Mouse (Mus musculus): ENCODE measurements around the gene Gm20388.

Gm20388 gene

DNA sequence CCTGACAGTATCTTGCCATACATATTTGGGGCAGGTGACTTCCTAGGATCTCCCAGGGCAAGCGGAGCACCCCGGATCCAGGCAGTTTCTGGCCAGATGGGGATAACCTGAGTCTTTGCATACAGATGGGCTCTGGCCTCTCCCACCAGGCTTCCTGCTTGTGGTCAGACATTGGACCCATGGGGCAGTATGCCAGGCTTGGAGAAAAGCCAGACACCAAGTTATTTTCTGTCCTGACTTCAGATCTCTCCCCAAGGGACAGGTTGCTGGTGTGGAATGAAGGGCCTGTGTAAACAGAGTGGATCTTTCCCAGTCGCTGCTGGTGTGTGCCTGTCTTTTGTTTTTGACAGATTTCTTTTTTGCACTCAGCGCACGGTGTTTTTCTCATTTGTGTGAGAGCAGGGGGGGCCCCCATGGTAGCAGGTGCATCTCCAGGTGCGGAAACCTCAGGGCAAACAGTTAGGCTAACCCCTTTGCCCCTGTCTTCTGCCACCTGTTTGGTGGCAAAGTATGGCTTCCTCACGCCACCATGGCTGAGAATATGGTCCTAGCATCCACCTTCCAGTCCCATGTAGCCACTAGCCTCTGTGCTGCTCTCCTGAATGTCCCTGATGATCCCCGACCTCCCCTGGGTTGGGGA, 632.9 kb downstream of the Gm20388 start:
- no peak for DNase-seq (ENCODE audit: low spot score in 2 of 2)

DNA sequence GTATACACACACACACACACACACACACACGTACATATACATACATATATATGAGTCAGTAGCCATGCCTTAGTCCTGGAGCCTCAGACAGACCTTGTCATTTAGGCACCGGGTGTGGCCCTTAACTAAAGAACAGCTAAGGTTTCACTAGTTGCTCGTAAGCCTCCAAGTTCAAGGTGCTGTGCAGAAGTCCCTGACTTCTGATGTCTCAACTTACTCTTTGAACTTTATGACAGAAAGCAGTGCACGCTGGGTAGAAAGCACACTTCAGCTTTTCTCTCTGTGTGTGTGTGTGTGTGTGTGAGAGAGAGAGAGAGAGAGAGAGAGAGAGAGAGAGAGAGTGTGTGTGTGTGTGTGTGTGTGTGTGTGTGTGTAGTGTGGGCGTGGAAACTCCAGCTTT, 633.5 kb downstream of the Gm20388 start:
- no peak for DNase-seq (ENCODE audit: low spot score in 2 of 2)

DNA sequence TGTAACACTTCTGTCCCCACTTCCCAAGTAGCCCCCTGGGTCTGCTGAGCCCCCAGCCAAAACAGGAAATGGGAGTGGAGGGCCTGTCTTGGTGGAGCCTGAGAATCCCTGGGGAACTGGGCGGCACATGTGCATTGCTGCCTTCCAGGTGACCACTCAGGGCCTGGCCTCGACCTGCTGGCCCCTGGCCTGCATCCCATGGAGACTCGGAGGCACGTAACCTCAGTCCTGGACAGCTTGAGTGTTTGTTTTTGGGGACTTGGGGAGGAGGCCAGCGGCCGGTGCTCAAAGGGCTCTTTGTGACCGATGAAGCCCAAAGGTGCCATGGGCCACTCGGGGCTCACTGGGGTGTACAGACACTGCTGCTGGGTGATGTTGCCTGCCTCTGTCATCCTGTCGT, 636.9 kb downstream of the Gm20388 start:
- no peak for DNase-seq (ENCODE audit: low spot score in 2 of 2)

DNA sequence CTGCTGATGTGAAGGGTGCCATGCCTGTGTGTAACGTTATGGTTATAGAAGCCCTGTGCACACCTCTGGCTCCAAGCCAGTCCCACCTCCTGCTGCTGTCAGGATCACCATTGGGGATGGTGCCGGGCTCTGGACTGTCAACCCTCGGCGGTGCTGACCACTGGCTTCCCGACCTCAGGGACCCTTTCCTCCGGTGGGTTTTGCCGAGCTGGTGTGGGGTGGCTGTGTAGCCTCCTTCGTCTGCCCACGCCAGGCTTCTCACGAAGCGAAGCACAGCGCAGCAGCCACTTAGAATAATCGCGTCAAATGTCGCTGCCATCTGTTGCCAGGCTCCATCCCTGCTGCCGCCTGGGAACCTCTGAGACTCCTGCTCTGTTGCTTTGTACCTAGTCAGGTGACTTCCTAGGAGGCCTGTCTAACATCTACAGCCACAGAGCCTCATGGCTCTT, 637.7 kb downstream of the Gm20388 start:
- DNase-seq (ENCODE audit: low spot score in 2 of 2): no peak

DNA sequence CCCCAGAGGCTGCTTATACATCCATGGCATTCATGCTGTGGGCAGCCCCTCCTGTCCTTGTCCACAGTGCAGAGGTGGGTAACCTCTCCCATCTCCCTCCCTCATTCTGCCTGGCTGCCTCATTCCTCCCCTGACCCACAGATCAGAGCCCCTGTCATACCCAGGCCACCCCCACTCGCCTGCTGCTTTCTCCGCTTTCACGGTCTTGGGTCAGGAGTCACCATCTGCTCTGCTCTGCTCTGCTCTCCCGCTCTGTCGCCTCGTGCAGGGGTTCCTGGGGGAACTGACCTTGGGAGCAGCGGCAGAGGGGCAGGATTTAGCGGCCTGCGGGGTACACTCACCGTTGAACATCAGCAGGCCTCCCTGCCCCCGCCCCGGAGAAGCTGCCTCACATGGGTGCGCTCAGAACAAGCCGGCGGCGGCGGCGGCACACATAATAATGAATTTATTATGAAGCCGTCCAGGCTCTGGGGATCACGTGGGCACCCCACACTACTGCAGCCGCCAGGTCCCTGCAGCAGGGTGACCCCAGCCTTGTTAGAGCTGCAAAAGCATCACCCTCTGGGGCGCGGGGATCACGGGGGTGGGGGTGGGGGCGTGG, 638.8 kb downstream of the Gm20388 start:
- no peak for DNase-seq (ENCODE audit: low spot score in 2 of 2)

DNA sequence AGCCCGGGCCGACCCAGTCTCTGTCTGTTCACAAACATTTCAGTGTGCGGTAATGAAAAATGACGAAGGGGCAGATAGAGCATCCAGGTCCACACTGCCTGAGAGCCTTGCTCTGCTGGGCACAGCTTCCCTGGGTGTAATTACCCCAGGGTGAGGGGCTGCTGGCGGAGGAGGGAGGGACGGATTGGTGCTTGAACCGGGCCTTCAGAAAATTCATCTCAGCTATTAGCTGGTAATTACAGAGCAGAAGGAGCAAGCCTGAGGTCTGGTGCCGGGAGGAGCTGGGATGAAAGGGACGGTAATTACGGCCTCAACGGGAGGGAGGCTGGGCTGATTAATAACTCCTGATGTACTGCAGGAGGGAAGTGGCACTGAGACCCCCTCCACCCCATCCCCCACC, 639.3 kb downstream of the Gm20388 start:
- DNase-seq (ENCODE audit: low spot score in 2 of 2): no peak

DNA sequence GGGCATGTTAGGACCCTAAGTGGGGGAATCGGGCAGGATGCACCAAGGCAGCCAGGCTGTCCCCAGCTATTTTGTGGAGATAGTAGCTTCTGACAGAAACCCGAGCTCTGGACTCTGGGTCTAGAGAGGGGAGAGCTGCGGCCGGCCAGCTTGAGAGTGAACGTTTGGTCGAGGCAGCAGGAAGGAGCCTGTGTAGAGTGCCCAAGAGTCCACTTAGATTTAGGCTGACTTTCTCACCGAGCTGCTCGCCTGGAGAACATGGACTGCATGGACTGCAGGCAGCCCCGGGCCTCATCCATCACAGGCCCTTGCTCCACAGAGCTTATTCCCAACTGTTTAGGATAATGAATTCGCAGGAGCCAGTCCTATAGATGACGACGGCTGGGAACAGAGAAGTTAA, 639.8 kb downstream of the Gm20388 start:
- DNase-seq (ENCODE audit: low spot score in 2 of 2): no peak

DNA sequence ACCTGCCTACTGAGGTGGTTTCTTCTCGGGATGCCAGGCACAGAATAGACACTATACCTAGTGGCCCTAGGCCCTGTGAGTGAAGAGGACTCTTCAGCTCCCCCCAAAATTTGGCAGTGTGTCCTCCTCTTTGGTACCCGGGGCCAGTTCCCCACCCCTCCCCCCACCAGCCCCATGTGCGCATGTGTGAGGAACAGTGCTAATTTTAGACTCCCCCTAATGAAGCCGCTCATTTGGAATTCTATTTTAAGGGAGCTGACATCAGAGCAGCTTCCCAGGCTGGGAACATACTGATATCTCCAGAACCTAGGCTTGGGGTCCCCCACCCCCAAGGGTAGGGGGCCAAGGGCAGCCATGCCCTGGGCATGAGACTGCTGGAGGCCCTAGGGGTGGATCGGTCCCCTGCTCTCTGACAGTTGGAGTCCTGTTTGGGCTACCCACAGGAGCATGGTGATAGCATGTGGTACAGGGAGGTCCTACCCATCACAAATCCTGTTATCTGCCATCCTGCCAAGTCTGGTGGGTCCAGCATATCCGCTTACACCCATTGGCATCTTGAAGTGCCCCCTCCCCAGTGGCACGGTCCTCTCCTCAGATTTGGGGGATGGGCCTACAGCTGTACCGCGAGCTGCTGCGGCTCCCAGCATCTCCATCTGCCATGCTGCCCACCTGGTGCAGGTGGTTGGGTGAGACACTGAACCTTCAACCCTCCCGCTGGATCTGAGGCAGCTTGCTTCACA, 640.5 kb downstream of the Gm20388 start:
- no peak for DNase-seq (ENCODE audit: low spot score in 2 of 2)

DNA sequence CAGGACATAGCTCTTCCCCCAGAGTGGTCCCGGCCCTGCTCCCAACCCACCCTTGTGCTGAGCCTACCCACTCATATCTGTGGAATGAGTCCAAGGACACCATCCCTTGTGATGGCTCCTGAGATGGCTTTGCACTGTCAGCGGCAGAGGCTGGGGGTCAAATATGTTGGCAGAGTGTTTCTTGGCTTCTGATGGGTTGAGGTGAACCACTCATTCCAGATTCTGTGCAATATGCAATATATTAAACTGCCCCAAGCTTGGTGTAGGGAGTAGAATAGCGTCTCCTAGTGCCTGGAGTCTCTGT, 641.0 kb downstream of the Gm20388 start:
- no peak for DNase-seq (ENCODE audit: low spot score in 2 of 2)

DNA sequence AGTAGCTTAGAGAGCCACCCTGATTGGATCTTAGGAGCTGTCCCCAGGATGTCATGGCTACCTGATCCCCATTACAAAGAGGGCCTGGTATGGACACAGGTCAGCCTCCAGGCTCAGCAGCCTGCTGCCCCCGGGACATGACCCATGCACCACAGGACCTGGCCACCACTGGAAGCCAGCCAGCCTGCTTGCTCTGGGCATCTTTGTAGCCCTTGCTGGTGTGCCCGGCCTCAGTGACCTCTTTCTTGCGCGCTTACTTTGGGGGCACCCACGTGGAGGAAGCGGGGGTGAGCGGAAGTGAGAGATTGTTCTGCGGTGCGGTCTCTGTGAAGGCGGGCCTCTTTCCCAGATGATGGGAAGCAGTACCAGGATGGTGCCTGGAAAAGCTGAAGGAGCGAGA, 641.9 kb downstream of the Gm20388 start:
- no peak for DNase-seq (ENCODE audit: low spot score in 2 of 2)

DNA sequence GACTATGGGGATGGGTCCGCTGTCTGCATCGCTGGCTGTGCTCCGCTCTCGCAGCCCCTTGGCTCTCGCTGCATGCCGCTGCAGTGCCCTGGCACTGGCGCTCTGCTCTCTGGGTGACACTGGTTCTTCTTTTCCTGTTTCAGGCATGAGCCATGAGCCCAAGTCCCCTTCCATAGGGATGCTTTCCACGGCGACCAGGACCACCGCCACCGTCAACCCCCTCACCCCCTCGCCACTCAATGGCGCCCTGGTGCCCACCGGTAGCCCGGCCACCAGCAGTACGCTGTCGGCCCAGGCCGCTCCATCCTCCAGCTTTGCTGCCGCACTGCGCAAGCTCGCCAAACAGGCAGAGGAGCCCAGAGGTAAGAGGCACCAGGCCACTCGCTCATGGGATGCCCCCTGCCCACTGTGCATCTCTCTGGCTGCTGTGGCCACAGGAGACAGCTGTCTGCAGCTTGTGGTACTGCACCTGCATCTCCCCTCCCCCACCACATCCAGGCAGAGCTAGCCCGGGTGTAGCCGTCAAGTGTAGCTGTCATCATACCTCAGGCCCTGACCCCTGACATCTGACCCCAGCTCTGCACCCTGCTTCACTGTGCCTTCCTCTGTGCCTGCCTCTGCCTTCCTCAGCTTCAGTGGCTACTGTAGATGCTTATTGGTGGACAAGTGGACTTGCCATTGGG, 642.9 kb downstream of the Gm20388 start:
- DNase-seq (ENCODE audit: low spot score in 2 of 2): no peak

DNA sequence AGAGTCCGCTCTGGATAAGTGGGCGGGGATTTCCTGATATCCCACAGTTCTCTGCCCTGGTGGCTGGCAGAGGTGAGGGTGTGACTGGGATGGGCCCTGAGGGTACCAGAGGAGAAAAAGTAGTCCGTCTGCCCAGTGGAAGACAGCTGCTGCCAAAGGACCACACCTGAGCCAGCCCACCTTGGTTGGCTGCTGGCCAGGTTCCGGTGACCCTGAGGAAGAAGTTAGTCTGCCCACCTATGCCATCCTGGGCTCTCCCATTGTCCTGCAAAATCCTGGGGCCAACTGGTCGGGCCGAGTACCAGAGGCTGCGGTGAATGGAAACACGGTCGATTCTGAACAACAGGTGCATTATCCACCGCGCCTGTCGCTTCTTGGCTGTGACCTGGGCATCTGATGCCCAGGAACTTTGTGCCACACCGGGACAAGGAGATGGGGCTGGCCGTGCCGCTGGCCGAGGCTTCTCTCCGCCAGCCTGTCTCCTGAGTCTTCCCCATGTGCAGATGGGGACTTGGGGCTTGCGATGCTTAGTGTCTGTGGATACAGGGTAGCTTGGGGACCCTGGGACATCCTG, 643.9 kb downstream of the Gm20388 start:
- DNase-seq (ENCODE audit: low spot score in 2 of 2): no peak

DNA sequence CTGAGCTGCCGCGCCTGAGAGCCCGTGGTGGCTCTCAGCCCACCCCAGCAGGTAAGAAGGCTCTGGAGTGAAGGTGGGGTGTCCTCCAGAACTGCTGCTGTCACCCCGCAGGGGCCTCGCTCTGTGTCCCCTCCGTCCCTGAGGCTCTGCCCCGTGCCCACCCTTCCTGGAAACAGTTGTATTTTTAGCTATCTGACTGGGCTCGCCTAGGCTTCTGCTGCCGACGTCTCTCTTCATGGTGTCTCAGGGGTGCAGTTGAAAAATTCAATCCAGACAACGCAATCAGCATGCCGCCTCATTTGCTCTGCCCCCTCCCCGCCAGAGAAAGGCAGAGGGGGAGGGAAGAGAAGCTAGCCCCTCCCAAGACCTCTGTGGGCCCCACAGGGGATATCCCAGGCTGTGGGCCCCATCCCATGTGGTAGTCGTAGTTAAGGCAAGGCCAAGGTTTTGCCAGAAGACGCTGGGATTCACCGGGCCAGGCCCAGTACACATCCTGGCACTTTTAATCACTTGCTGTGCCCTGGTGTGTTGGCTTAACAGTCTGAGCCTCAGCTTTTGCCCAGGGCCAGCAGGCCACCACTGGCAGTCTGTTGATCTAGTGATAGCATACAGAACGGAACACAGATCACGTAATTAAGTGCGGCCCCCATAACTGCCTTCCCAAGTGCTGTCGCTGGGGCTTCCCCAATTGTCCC, 645.7 kb downstream of the Gm20388 start:
- DNase-seq (ENCODE audit: low spot score in 2 of 2): no peak

DNA sequence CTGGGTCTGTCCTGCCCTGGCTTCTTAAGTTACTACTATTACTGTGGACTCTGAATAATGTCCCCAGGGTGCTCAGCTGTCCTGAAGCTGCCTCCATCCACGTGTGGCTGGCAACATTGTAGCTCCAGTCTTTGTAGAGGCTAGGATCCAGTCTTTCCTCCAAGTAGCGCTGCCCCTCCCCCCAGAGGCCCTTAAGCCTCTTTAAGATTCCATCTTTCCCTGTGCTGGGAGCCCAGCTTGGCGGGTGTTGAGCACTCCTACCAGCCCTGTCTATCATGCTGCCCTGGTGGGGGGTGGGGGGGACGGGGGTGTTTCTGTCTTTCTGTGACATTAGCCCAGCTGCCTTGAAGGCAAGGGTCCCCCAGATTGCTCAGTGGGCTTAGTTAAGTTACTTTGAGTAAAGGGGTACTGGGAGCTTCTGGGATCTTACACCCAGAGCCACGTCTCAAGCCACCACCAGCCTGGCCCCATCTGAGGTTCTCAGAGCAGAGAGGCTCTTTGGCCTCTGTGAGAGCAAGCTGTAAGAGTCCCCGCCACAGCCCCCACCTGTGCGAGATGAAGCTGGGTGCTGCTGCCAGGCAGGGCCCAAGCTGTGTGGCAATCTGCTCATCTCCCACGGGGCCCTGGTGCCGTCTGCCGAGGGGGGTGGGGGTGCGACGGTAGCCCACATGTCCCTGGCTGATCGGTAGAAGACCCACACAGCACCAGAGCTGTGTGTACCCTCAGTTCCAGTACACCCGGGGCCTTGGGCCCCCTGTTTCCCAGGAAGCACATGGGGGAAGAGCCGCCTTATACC, 646.7 kb downstream of the Gm20388 start:
- no peak for DNase-seq (ENCODE audit: low spot score in 2 of 2)

DNA sequence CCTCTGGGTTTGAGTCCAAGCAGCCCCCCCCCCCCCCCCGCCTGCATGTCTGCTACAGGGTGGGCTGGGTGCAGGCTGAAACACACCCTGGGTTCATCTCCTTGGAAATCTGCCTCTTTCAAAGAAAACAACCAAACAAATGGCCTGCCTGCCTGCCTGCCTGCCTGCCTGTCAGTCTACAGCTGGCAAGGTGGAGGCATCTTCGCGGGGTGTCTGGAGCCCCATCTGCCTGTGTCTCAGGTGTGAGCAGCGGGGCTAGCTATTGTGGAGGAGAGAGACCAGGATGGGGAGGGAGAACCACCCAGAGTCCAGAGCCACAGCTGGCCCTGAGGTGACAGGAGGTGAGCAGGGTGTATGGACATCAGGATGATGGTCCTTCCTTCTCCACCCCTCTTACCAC, 647.5 kb downstream of the Gm20388 start:
- DNase-seq (ENCODE audit: low spot score in 2 of 2): no peak

DNA sequence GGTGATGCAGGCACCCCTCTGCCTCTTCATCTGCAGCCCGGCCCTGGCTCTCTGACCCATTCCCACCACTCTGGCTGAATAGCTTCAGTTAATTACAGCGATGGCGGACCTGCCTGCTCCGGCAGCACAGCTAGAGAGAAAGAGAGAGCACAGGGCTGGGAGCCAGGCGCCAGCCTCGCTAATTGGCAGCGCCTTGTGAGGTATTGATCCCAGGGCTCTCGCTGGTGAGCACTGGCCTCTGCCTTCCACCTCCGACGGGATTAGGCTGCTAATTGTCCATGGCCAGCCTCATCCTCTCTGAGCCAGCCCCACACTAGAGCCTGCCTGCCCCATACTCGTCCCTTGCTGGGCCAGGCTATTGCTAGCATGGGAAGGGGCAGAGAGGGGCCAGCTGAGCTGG, 649.0 kb downstream of the Gm20388 start:
- no peak for DNase-seq (ENCODE audit: low spot score in 2 of 2)

DNA sequence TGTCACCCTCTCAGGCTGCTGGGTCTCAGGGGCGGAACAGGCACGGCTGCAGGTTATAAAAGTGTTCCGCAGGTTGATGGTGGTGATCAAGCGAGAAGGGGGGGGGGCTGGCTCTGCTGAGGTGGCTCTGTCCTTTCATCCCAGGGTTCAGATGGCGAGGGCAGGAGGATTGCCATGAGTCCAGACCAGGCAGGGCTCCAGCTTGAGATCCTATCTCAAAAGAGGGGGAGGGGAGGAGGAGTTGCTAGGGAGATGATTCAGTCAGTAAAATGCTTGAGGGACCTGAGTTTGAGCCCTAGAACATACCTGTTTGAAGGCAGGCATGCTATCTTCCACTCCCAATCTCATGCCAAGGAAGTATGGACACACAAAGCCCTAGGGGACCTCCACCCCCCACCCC, 649.9 kb downstream of the Gm20388 start:
- no peak for DNase-seq (ENCODE audit: low spot score in 2 of 2)

DNA sequence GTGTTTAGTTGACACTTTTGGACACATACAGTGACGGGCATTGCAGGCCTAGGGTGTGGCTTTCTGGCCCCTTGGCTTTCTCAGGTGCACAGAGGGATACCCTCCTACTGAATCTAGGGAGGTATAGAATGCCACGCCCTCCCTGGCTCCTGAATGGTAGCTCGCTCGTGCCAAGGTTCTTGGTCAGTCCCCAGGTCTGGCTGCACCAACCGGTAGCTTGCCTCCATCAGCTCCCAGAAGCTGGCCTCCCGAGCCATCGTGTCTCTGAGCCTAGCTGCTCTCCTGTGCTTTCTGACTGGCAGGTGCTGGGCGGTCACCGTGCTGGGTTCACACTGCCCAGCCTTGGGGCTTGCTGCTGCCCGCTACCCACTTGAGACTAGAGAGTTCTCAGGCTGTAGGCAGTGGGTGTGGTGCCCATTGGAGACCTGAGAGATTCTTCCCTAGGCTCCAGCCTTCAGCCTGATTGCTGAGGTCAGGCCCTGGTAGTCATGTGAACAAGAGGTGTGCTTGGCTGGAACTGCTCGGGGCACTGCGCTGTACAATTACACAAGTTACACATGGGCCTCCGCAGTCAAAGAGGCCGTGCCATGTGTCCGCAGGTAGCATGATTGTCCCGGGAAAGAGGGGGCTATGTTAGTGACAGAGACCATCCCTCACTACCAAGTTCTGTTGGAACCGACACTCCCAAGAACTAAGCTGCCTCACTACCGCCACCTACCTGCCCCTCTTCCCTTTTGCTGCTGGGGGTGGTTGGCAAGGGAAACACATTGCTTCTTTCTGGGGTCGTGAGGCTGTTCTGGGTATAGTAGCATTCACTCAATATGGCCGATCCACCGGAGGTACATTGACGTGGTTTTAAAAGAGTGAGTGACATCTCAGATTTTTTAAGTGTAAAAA, 651.1 kb downstream of the Gm20388 start:
- no peak for DNase-seq (ENCODE audit: low spot score in 2 of 2)

DNA sequence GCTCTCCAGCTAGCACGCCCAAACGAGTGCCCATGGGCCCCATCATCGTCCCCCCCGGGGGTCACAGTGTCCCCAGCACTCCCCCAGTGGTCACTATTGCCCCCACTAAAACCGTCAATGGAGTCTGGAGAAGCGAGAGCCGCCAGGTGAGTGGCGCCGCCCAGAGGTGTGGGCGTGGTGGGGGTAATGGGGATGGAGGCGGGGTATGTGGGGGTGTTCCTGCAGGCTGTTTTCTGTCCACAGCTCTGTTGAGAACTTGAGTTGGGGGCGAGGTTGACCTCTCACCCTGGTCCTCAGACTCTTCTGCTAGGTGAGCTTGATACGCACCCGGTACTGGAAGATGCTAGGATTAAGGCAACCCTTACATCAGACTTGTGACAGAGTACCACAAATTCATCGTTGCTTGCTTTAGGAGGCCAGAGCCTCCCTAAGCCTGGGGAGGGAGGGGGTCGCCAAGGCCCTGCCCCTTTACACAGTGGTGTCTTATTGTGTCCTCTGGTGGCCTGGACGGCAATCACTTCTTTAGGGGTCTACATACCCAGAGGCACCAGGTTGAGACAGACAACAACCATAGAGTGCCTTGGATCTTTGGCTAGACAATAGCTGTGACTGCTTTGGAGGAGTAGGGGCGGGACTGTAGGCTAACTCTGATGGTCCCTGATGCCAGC, 652.2 kb downstream of the Gm20388 start:
- no peak for DNase-seq (ENCODE audit: low spot score in 2 of 2)

DNA sequence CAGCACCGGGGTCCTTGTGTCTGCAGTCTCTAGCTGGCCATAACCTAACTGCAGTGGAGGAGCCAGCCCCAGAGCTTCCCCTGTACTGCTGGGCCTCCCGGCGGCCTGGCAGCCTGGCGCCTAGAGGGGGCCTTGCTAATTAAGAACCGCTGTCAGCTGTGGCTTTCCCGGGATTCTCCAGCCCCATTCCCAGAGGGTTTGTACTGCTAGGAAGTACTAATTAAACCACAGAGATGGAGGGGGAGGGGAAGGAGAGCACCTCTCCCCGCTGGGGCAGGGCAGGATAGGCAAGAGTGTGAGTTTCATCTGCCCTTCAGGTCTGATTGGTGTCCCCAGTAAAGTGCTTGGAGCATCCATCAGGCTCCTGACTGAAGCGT, 652.7 kb downstream of the Gm20388 start:
- DNase-seq (ENCODE audit: low spot score in 2 of 2): no peak
